Mouse (Mus musculus): ENCODE measurements around the gene Plpp3.

Plpp3 gene

GRCm38 (mm10) chr4:105157276-105158168 lies at the start of gene Plpp3:
TSS of gene Plpp3 (plus strand) at chr4:105157347.
- no peak for DNase-seq (ENCODE audit: low spot score)

GRCm38 (mm10) chr4:105107943-105108640 lies 49.1 kb upstream of the Plpp3 start:
- no peak for DNase-seq (ENCODE audit: low spot score)

GRCm38 (mm10) chr4:105108641-105109198 lies 48.4 kb upstream of the Plpp3 start:
- DNase-seq (ENCODE audit: low spot score): no peak

- DNase-seq (ENCODE audit: low spot score): peak; percentile 8
These were observed 47.8 kb upstream of the Plpp3 start, which contains the start of gene Prkaa2 for GRCm38 (mm10) chr4:105109199-105109989. TSS of gene Prkaa2 (minus strand) at chr4:105109890.

- no peak for DNase-seq (ENCODE audit: low spot score)
These were observed 47.0 kb upstream of the Plpp3 start for GRCm38 (mm10) chr4:105109990-105110683.

- DNase-seq (ENCODE audit: low spot score): no peak
These were observed 46.5 kb upstream of the Plpp3 start for GRCm38 (mm10) chr4:105110684-105111035.

- no peak for DNase-seq (ENCODE audit: low spot score)
These were observed 45.4 kb upstream of the Plpp3 start for GRCm38 (mm10) chr4:105111770-105112169.

- no peak for DNase-seq (ENCODE audit: low spot score)
These were observed 44.1 kb upstream of the Plpp3 start for GRCm38 (mm10) chr4:105113042-105113441.

GRCm38 (mm10) chr4:105113468-105113867 lies 43.7 kb upstream of the Plpp3 start:
- DNase-seq (ENCODE audit: low spot score): no peak

GRCm38 (mm10) chr4:105121081-105121480 lies 36.1 kb upstream of the Plpp3 start:
- DNase-seq (ENCODE audit: low spot score): no peak

- DNase-seq (ENCODE audit: low spot score): no peak
These were observed 34.7 kb upstream of the Plpp3 start for GRCm38 (mm10) chr4:105122429-105122828.

- DNase-seq (ENCODE audit: low spot score): no peak
These were observed 27.9 kb upstream of the Plpp3 start for GRCm38 (mm10) chr4:105129212-105129611.

GRCm38 (mm10) chr4:105131756-105132314 lies 25.3 kb upstream of the Plpp3 start:
- DNase-seq (ENCODE audit: low spot score): no peak

GRCm38 (mm10) chr4:105133350-105134050 lies 23.6 kb upstream of the Plpp3 start:
- DNase-seq (ENCODE audit: low spot score): no peak

- DNase-seq (ENCODE audit: low spot score): no peak
These were observed 7.7 kb upstream of the Plpp3 start for GRCm38 (mm10) chr4:105149492-105149891.

- DNase-seq (ENCODE audit: low spot score): no peak
These were observed 5.0 kb upstream of the Plpp3 start for GRCm38 (mm10) chr4:105151911-105152690.

- DNase-seq (ENCODE audit: low spot score): no peak
These were observed 3.9 kb upstream of the Plpp3 start for GRCm38 (mm10) chr4:105153227-105153626.

GRCm38 (mm10) chr4:105156281-105156680 lies 866 bp upstream of the Plpp3 start:
- no peak for DNase-seq (ENCODE audit: low spot score)

- no peak for DNase-seq (ENCODE audit: low spot score)
These were observed 232 bp upstream of the Plpp3 start for GRCm38 (mm10) chr4:105156955-105157275.

GRCm38 (mm10) chr4:105158169-105158555 lies 1.0 kb downstream of the Plpp3 start:
- DNase-seq (ENCODE audit: low spot score): peak; percentile 19

Data from T-cell, adult 2 months (primary cell).